Mouse (Mus musculus): ENCODE results near the gene Numa1. TPM values are rescaled to one million over a fixed set of nuclear protein-coding genes. Genes with fewer than 3 reads are reported as not detected.

Gene Numa1
- polyA plus RNA-seq, 1 experiment from 2014 or later: 74.4 TPM

DNA sequence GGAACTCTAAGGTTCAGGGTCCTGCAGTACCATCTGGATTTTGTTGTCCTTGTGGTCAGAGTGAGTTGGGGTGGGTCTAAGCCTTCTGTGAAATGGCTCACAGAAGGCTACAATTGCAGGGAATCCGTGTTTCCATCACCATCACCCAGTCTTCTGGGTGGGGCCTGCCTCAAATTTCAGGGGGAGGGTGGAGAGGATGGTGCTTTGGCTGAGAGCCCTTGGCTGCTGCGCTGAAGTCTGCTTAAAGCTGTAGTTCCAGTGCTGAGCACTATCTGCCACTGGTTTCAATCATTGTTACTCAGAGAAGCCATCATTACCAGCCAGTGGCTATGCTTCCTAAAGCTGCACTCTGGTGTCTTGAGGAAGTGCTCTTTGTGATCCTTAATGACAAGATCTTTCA, 40.6 kb downstream of the Numa1 start:
- Histone ChIP-seq H3K9me3 (replicated peaks; ENCODE audit: control insufficient read depth, low read length) (no peaks in the 10 kb centered on the region), H3K27me3 (replicated peaks; ENCODE audit: control insufficient read depth, insufficient read depth, low read length) (no peaks in the 10 kb centered on the region), H3K4me2 (ENCODE audit: low read length) (no peak overlapping the region), H3K4me3 (ENCODE audit: low read depth, low read length) (no peak overlapping the region), H3K4me1 (ENCODE audit: control insufficient read depth, insufficient read depth, low read length) (peaks cover 17% of the 10 kb centered on the region), H3K27ac (ENCODE audit: low read depth, low read length) (no peak overlapping the region), H3K9ac (ENCODE audit: low read length) (no peak overlapping the region), H3K36me3 (ENCODE audit: control insufficient read depth, insufficient read depth, low read length) (no peaks in the 10 kb centered on the region)
- no peak for ATAC-seq
- no peak for DNase-seq (ENCODE audit: low spot score)
- 73% methylated on average over 2 of the region's 2 CpGs for WGBS

DNA sequence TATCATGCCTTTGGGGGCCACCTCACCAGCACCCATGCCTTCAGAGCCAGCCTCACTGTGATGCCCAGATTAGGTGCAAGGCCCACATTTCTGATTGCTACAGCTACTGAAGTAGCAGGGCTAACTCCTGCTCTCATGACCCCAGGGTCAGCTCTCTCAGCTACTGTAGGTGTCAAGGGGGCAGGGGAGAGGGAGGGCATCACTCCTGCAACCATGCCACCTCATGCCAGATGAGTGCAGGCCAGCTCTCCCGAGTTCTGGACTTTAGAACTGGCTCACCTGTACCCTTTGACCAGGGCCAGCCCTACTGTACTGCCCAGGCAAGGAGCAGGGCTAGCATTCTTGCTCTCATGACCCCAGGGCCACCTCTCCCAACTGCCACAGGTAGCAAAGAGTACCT, 48.8 kb downstream of the Numa1 start:
- Histone ChIP-seq H3K4me1 (ENCODE audit: control insufficient read depth, insufficient read depth, low read length) (no peaks in the 10 kb centered on the region), H3K9ac (ENCODE audit: low read length) (no peak overlapping the region), H3K4me2 (ENCODE audit: low read length) (no peak overlapping the region), H3K27ac (ENCODE audit: low read depth, low read length) (no peak overlapping the region), H3K9me3 (replicated peaks; ENCODE audit: control insufficient read depth, low read length) (no peaks in the 10 kb centered on the region), H3K4me3 (ENCODE audit: low read depth, low read length) (no peak overlapping the region), H3K27me3 (replicated peaks; ENCODE audit: control insufficient read depth, insufficient read depth, low read length) (no peaks in the 10 kb centered on the region), H3K36me3 (ENCODE audit: control insufficient read depth, insufficient read depth, low read length) (peaks cover 42% of the 10 kb centered on the region)
- 94% methylated on average over 1 of the region's 1 CpGs for WGBS
- no peak for ATAC-seq
- no peak for DNase-seq (ENCODE audit: low spot score)

DNA sequence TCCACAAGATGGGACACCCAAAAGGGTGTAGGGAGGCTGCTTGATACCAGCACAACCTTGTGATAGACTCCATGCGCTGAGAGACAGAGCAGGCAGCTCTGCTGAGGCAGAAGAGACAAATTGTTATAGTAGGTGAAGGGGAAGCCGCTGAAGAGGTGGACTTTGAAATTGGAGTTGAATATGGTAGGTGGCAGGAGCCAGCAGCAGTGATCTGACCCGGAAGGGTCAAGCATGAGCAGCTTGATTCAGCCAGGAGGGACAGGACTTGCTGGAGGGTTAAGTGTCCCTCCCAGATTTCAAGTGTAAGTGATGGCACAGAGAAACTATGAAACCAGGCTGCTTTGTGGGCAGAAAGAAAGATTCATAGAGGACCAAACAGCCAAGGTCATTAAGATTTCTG, 51.2 kb downstream of the Numa1 start:
- Histone ChIP-seq H3K4me2 (ENCODE audit: low read length) (no peak overlapping the region), H3K36me3 (ENCODE audit: control insufficient read depth, insufficient read depth, low read length) (peaks cover 63% of the 10 kb centered on the region), H3K9me3 (replicated peaks; ENCODE audit: control insufficient read depth, low read length) (no peaks in the 10 kb centered on the region), H3K9ac (ENCODE audit: low read length) (no peak overlapping the region), H3K4me1 (ENCODE audit: control insufficient read depth, insufficient read depth, low read length) (no peaks in the 10 kb centered on the region), H3K4me3 (ENCODE audit: low read depth, low read length) (no peak overlapping the region), H3K27ac (ENCODE audit: low read depth, low read length) (no peak overlapping the region), H3K27me3 (replicated peaks; ENCODE audit: control insufficient read depth, insufficient read depth, low read length) (no peaks in the 10 kb centered on the region)
- WGBS: 95% methylated on average over 3 of the region's 3 CpGs
- no peak for ATAC-seq
- no peak for DNase-seq (ENCODE audit: low spot score)

GRCm38 (mm10) chr7:101994241-101994640, 60.3 kb downstream of the Numa1 start:
- Histone ChIP-seq H3K9ac (ENCODE audit: low read length) (no peak overlapping the region), H3K36me3 (ENCODE audit: control insufficient read depth, insufficient read depth, low read length) (peaks cover 100% of the 10 kb centered on the region), H3K27ac (ENCODE audit: low read depth, low read length) (no peak overlapping the region), H3K4me2 (ENCODE audit: low read length) (no peak overlapping the region), H3K4me3 (ENCODE audit: low read depth, low read length) (no peak overlapping the region), H3K27me3 (replicated peaks; ENCODE audit: control insufficient read depth, insufficient read depth, low read length) (no peaks in the 10 kb centered on the region), H3K4me1 (ENCODE audit: control insufficient read depth, insufficient read depth, low read length) (no peaks in the 10 kb centered on the region), H3K9me3 (replicated peaks; ENCODE audit: control insufficient read depth, low read length) (no peaks in the 10 kb centered on the region)
- 90% methylated on average over 3 of the region's 3 CpGs for WGBS
- no peak for DNase-seq (ENCODE audit: low spot score)
- ATAC-seq: no peak

GRCm38 (mm10) chr7:101998194-101998927, 64.5 kb downstream of the Numa1 start:
- 69% methylated on average over 14 of the region's 14 CpGs for WGBS
- no peak overlapping the region for H3K27ac ChIP-seq (ENCODE audit: low read depth, low read length)
- H3K4me1 ChIP-seq (ENCODE audit: control insufficient read depth, insufficient read depth, low read length): no peaks in the 10 kb centered on the region
- ATAC-seq (peak; percentile 66; the same call in 1 of the 2 replicates), DNase-seq (ENCODE audit: low spot score) (peak; percentile 73)
- H3K4me3 ChIP-seq (ENCODE audit: low read depth, low read length): no peak overlapping the region
- no peaks in the 10 kb centered on the region for H3K9me3 ChIP-seq (replicated peaks; ENCODE audit: control insufficient read depth, low read length)
- H3K27me3 ChIP-seq (replicated peaks; ENCODE audit: control insufficient read depth, insufficient read depth, low read length): no peaks in the 10 kb centered on the region
- H3K9ac ChIP-seq (ENCODE audit: low read length): no peak overlapping the region
- H3K4me2 ChIP-seq (ENCODE audit: low read length): no peak overlapping the region
- H3K36me3 ChIP-seq (ENCODE audit: control insufficient read depth, insufficient read depth, low read length): peaks cover 100% of the 10 kb centered on the region

DNA sequence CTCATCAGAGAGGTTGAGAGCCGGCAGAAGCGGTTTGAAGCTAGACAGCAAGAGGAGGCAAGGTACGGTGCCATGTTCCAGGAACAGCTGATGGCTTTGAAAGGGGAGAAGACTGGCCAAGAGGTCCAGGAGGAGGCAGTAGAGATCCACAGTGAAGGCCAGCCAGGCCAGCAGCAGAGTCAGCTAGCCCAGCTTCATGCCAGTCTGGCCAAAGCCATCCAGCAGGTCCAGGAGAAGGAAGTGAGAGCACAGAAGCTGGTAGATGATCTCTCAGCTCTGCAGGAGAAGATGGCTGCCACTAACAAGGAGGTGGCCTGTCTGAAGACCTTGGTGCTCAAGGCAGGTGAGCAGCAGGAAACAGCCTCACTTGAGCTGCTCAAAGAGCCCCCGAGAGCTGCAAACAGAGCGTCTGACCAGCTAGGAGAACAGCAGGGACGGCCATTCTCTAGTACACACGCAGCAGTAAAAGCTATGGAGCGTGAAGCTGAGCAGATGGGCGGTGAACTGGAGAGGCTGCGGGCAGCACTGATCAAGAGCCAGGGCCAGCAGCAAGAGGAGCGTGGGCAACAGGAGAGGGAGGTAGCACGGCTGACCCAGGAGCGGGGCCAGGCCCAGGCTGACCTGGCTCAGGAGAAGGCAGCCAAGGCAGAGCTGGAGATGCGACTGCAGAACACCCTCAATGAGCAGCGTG, 65.7 kb downstream of the Numa1 start:
- H3K9me3 ChIP-seq (replicated peaks; ENCODE audit: control insufficient read depth, low read length): no peaks in the 10 kb centered on the region
- ATAC-seq (no peak), DNase-seq (ENCODE audit: low spot score) (no peak)
- H3K27ac ChIP-seq (ENCODE audit: low read depth, low read length): no peak overlapping the region
- H3K4me1 ChIP-seq (ENCODE audit: control insufficient read depth, insufficient read depth, low read length): no peaks in the 10 kb centered on the region
- H3K36me3 ChIP-seq (ENCODE audit: control insufficient read depth, insufficient read depth, low read length): peaks cover 98% of the 10 kb centered on the region
- no peak overlapping the region for H3K9ac ChIP-seq (ENCODE audit: low read length)
- no peak overlapping the region for H3K4me2 ChIP-seq (ENCODE audit: low read length)
- H3K4me3 ChIP-seq (ENCODE audit: low read depth, low read length): no peak overlapping the region
- 93% methylated on average over 15 of the region's 15 CpGs for WGBS
- H3K27me3 ChIP-seq (replicated peaks; ENCODE audit: control insufficient read depth, insufficient read depth, low read length): no peaks in the 10 kb centered on the region

DNA sequence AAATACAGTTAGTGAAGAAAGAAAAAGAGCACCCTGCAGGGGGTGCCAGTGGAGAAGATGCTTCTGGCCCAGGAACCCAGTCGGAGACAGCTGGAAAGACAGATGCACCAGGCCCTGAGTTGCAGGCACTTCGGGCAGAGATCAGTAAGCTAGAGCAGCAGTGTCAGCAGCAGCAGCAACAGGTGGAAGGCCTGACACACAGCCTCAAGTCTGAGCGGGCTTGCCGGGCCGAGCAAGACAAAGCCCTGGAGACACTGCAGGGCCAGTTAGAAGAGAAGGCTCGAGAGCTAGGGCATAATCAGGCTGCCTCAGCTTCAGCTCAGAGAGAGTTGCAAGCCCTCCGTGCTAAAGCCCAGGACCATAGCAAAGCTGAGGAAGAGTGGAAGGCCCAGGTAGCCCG, 66.4 kb downstream of the Numa1 start:
- no peak for DNase-seq (ENCODE audit: low spot score)
- ATAC-seq: no peak
- Histone ChIP-seq H3K9ac (ENCODE audit: low read length) (no peak overlapping the region), H3K36me3 (ENCODE audit: control insufficient read depth, insufficient read depth, low read length) (peaks cover 98% of the 10 kb centered on the region), H3K4me1 (ENCODE audit: control insufficient read depth, insufficient read depth, low read length) (no peaks in the 10 kb centered on the region), H3K27ac (ENCODE audit: low read depth, low read length) (no peak overlapping the region), H3K9me3 (replicated peaks; ENCODE audit: control insufficient read depth, low read length) (no peaks in the 10 kb centered on the region), H3K27me3 (replicated peaks; ENCODE audit: control insufficient read depth, insufficient read depth, low read length) (no peaks in the 10 kb centered on the region), H3K4me3 (ENCODE audit: low read depth, low read length) (no peak overlapping the region), H3K4me2 (ENCODE audit: low read length) (no peak overlapping the region)
- 89% methylated on average over 8 of the region's 8 CpGs for WGBS

DNA sequence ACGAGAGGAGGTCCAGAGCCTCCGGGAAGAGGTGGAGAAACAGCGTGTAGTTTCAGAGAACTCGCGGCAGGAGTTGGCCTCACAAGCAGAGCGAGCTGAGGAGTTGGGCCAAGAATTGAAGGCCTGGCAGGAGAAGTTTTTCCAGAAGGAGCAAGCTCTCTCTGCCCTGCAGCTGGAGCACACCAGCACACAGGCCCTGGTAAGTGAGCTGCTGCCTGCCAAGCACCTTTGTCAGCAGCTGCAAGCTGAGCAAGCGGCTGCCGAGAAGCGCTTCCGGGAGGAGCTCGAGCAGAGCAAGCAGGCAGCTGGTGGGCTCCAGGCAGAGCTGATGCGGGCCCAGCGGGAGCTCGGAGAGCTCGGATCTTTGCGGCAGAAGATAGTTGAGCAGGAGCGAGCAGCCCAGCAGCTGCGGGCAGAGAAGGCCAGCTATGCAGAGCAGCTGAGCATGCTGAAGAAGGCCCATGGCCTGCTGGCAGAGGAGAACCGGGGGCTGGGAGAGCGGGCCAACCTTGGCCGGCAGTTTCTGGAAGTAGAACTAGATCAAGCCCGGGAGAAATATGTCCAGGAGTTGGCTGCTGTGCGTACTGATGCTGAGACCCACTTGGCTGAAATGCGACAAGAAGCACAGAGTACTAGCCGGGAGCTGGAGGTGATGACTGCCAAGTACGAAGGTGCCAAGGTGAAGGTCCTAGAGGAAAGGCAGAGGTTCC, 67.2 kb downstream of the Numa1 start:
- peaks cover 98% of the 10 kb centered on the region for H3K36me3 ChIP-seq (ENCODE audit: control insufficient read depth, insufficient read depth, low read length)
- no peak overlapping the region for H3K9ac ChIP-seq (ENCODE audit: low read length)
- H3K4me1 ChIP-seq (ENCODE audit: control insufficient read depth, insufficient read depth, low read length): no peaks in the 10 kb centered on the region
- no peak overlapping the region for H3K4me2 ChIP-seq (ENCODE audit: low read length)
- DNase-seq (ENCODE audit: low spot score) (no peak), ATAC-seq (no peak)
- H3K27ac ChIP-seq (ENCODE audit: low read depth, low read length): no peak overlapping the region
- no peak overlapping the region for H3K4me3 ChIP-seq (ENCODE audit: low read depth, low read length)
- no peaks in the 10 kb centered on the region for H3K9me3 ChIP-seq (replicated peaks; ENCODE audit: control insufficient read depth, low read length)
- 88% methylated on average over 26 of the region's 26 CpGs for WGBS
- no peaks in the 10 kb centered on the region for H3K27me3 ChIP-seq (replicated peaks; ENCODE audit: control insufficient read depth, insufficient read depth, low read length)

GRCm38 (mm10) chr7:102006520-102006919, 72.6 kb downstream of the Numa1 start:
- no peaks in the 10 kb centered on the region for H3K27me3 ChIP-seq (replicated peaks; ENCODE audit: control insufficient read depth, insufficient read depth, low read length)
- no peak overlapping the region for H3K27ac ChIP-seq (ENCODE audit: low read depth, low read length)
- 91% methylated on average over 1 of the region's 1 CpGs for WGBS
- H3K4me2 ChIP-seq (ENCODE audit: low read length): no peak overlapping the region
- no peak overlapping the region for H3K4me3 ChIP-seq (ENCODE audit: low read depth, low read length)
- no peak for DNase-seq (ENCODE audit: low spot score)
- H3K36me3 ChIP-seq (ENCODE audit: control insufficient read depth, insufficient read depth, low read length): peaks cover 95% of the 10 kb centered on the region
- H3K4me1 ChIP-seq (ENCODE audit: control insufficient read depth, insufficient read depth, low read length): no peaks in the 10 kb centered on the region
- no peak overlapping the region for H3K9ac ChIP-seq (ENCODE audit: low read length)
- no peaks in the 10 kb centered on the region for H3K9me3 ChIP-seq (replicated peaks; ENCODE audit: control insufficient read depth, low read length)
- no peak for ATAC-seq

All from forebrain, embryonic 14.5 days (tissue).